Mouse (Mus musculus): ENCODE measurements around the gene Bcl2l12. TPM values are rescaled to one million over a fixed set of nuclear protein-coding genes. Genes with fewer than 3 reads are reported as not detected.

Gene Bcl2l12
- polyA plus RNA-seq, 1 experiment: 13.3 TPM

- Histone ChIP-seq H3K27me3 (ENCODE audit: control insufficient read depth, insufficient read depth, insufficient read length) (no peaks in the 10 kb centered on the region), H3ac (ENCODE audit: control insufficient read depth, insufficient read length) (no peak overlapping the region), H3K79me2 (ENCODE audit: control insufficient read depth, insufficient read depth) (peaks cover 46% of the 10 kb centered on the region), H3K4me3 (no peak overlapping the region), H3K36me3 (ENCODE audit: control insufficient read depth, insufficient read depth) (peaks cover 16% of the 10 kb centered on the region), H3K4me2 (ENCODE audit: low read depth) (no peak overlapping the region)
- TF ChIP-seq MAX (IDR thresholded peaks at IDR 0.05; ENCODE audit: low read depth): no peak
- TF ChIP-seq E2F4 (IDR thresholded peaks at IDR 0.05; ENCODE audit: insufficient read depth): no peak
- no peak for TF ChIP-seq USF1 (IDR thresholded peaks at IDR 0.05; ENCODE audit: low read depth)
- TF ChIP-seq POLR2AphosphoS2 (IDR thresholded peaks at IDR 0.05; ENCODE audit: insufficient read length, low read depth): no peak
- TF ChIP-seq SRF (IDR thresholded peaks at IDR 0.05; ENCODE audit: control insufficient read depth, insufficient read length, low read depth): no peak
- TF ChIP-seq POLR2A (IDR thresholded peaks at IDR 0.05; ENCODE audit: insufficient read length, low read depth): no peak
- TF ChIP-seq TCF3 (IDR thresholded peaks at IDR 0.05; ENCODE audit: insufficient read length, low read depth): no peak
- no peak for TF ChIP-seq MYOG (IDR thresholded peaks at IDR 0.05; ENCODE audit: control insufficient read depth in 1 of 3, insufficient read depth in 1 of 3, insufficient read length in 2 of 3, low read depth in 2 of 3)
- TF ChIP-seq TCF12 (IDR thresholded peaks at IDR 0.05; ENCODE audit: insufficient read depth, poor library complexity, severe bottlenecking): no peak
- no peak for TF ChIP-seq REST (IDR thresholded peaks at IDR 0.05; ENCODE audit: insufficient read depth, insufficient read length)
Measured at GRCm38 (mm10) chr7:45013366-45014095, 15.0 kb upstream of the Bcl2l12 start.

- no peak overlapping the region for H3K4me3 ChIP-seq
- TF ChIP-seq POLR2AphosphoS2 (IDR thresholded peaks at IDR 0.05; ENCODE audit: insufficient read length, low read depth): no peak
- TF ChIP-seq REST (IDR thresholded peaks at IDR 0.05; ENCODE audit: insufficient read depth, insufficient read length): no peak
- no peak for TF ChIP-seq POLR2A (IDR thresholded peaks at IDR 0.05; ENCODE audit: insufficient read length, low read depth)
- no peak for TF ChIP-seq TCF12 (IDR thresholded peaks at IDR 0.05; ENCODE audit: insufficient read depth, poor library complexity, severe bottlenecking)
- no peak for TF ChIP-seq TCF3 (IDR thresholded peaks at IDR 0.05; ENCODE audit: insufficient read length, low read depth)
- no peak for TF ChIP-seq USF1 (IDR thresholded peaks at IDR 0.05; ENCODE audit: low read depth)
- TF ChIP-seq CEBPB (IDR thresholded peaks at IDR 0.05; ENCODE audit: insufficient read depth, poor library complexity, severe bottlenecking): no peak
- no peak for TF ChIP-seq MYOG (IDR thresholded peaks at IDR 0.05; ENCODE audit: control insufficient read depth in 1 of 3, insufficient read depth in 1 of 3, insufficient read length in 2 of 3, low read depth in 2 of 3)
- TF ChIP-seq E2F4 (IDR thresholded peaks at IDR 0.05; ENCODE audit: insufficient read depth): no peak
- no peak for TF ChIP-seq MAX (IDR thresholded peaks at IDR 0.05; ENCODE audit: low read depth)
- TF ChIP-seq SRF (IDR thresholded peaks at IDR 0.05; ENCODE audit: control insufficient read depth, insufficient read length, low read depth): no peak
- TF ChIP-seq MYOD1 (IDR thresholded peaks at IDR 0.05; ENCODE audit: control insufficient read depth in 1 of 3, insufficient read length in 2 of 3, low read depth in 2 of 3): no peak
- no peak overlapping the region for H3ac ChIP-seq (ENCODE audit: control insufficient read depth, insufficient read length)
- no peak overlapping the region for H3K4me2 ChIP-seq (ENCODE audit: low read depth)
- peaks cover 40% of the 10 kb centered on the region for H3K79me2 ChIP-seq (ENCODE audit: control insufficient read depth, insufficient read depth)
- no peaks in the 10 kb centered on the region for H3K27me3 ChIP-seq (ENCODE audit: control insufficient read depth, insufficient read depth, insufficient read length)
- H3K36me3 ChIP-seq (ENCODE audit: control insufficient read depth, insufficient read depth): peaks cover 16% of the 10 kb centered on the region
Measured at GRCm38 (mm10) chr7:45012824-45013223, 14.3 kb upstream of the Bcl2l12 start.

GRCm38 (mm10) chr7:45012011-45012410 is 13.5 kb upstream of the Bcl2l12 start:
- Histone ChIP-seq H3K4me3 (no peak overlapping the region), H3K79me2 (ENCODE audit: control insufficient read depth, insufficient read depth) (peaks cover 40% of the 10 kb centered on the region), H3ac (ENCODE audit: control insufficient read depth, insufficient read length) (no peak overlapping the region), H3K27me3 (ENCODE audit: control insufficient read depth, insufficient read depth, insufficient read length) (no peaks in the 10 kb centered on the region), H3K36me3 (ENCODE audit: control insufficient read depth, insufficient read depth) (peaks cover 16% of the 10 kb centered on the region), H3K4me2 (ENCODE audit: low read depth) (no peak overlapping the region)
- TF ChIP-seq SRF (IDR thresholded peaks at IDR 0.05; ENCODE audit: control insufficient read depth, insufficient read length, low read depth) (no peak), REST (IDR thresholded peaks at IDR 0.05; ENCODE audit: insufficient read depth, insufficient read length) (no peak), MYOG (IDR thresholded peaks at IDR 0.05; ENCODE audit: control insufficient read depth in 1 of 3, insufficient read depth in 1 of 3, insufficient read length in 2 of 3, low read depth in 2 of 3) (no peak), MAX (IDR thresholded peaks at IDR 0.05; ENCODE audit: low read depth) (no peak), MYOD1 (IDR thresholded peaks at IDR 0.05; ENCODE audit: control insufficient read depth in 1 of 3, insufficient read length in 2 of 3, low read depth in 2 of 3) (no peak), POLR2AphosphoS2 (IDR thresholded peaks at IDR 0.05; ENCODE audit: insufficient read length, low read depth) (no peak), TCF12 (IDR thresholded peaks at IDR 0.05; ENCODE audit: insufficient read depth, poor library complexity, severe bottlenecking) (no peak), CEBPB (IDR thresholded peaks at IDR 0.05; ENCODE audit: insufficient read depth, poor library complexity, severe bottlenecking) (no peak), TCF3 (IDR thresholded peaks at IDR 0.05; ENCODE audit: insufficient read length, low read depth) (no peak), E2F4 (IDR thresholded peaks at IDR 0.05; ENCODE audit: insufficient read depth) (no peak), POLR2A (IDR thresholded peaks at IDR 0.05; ENCODE audit: insufficient read length, low read depth) (no peak), USF1 (IDR thresholded peaks at IDR 0.05; ENCODE audit: low read depth) (no peak)

GRCm38 (mm10) chr7:45008411-45008810 is 9.9 kb upstream of the Bcl2l12 start:
- Histone ChIP-seq H3K36me3 (ENCODE audit: control insufficient read depth, insufficient read depth) (peaks cover 16% of the 10 kb centered on the region), H3K79me2 (ENCODE audit: control insufficient read depth, insufficient read depth) (peaks cover 19% of the 10 kb centered on the region)

More at GRCm38 (mm10) chr7:45008411-45008810, 9.9 kb upstream of the Bcl2l12 start:
- Histone ChIP-seq H3K4me2 (ENCODE audit: low read depth) (no peak overlapping the region), H3ac (ENCODE audit: control insufficient read depth, insufficient read length) (no peak overlapping the region), H3K27me3 (ENCODE audit: control insufficient read depth, insufficient read depth, insufficient read length) (no peaks in the 10 kb centered on the region), H3K4me3 (no peak overlapping the region)
- no peak for TF ChIP-seq E2F4 (IDR thresholded peaks at IDR 0.05; ENCODE audit: insufficient read depth)
- no peak for TF ChIP-seq MAX (IDR thresholded peaks at IDR 0.05; ENCODE audit: low read depth)
- no peak for TF ChIP-seq USF1 (IDR thresholded peaks at IDR 0.05; ENCODE audit: low read depth)
- no peak for TF ChIP-seq MYOG (IDR thresholded peaks at IDR 0.05; ENCODE audit: control insufficient read depth in 1 of 3, insufficient read depth in 1 of 3, insufficient read length in 2 of 3, low read depth in 2 of 3)
- TF ChIP-seq SRF (IDR thresholded peaks at IDR 0.05; ENCODE audit: control insufficient read depth, insufficient read length, low read depth): no peak
- TF ChIP-seq REST (IDR thresholded peaks at IDR 0.05; ENCODE audit: insufficient read depth, insufficient read length): no peak
- TF ChIP-seq CEBPB (IDR thresholded peaks at IDR 0.05; ENCODE audit: insufficient read depth, poor library complexity, severe bottlenecking): no peak
- no peak for TF ChIP-seq MYOD1 (IDR thresholded peaks at IDR 0.05; ENCODE audit: control insufficient read depth in 1 of 3, insufficient read length in 2 of 3, low read depth in 2 of 3)
- TF ChIP-seq TCF12 (IDR thresholded peaks at IDR 0.05; ENCODE audit: insufficient read depth, poor library complexity, severe bottlenecking): no peak
- no peak for TF ChIP-seq TCF3 (IDR thresholded peaks at IDR 0.05; ENCODE audit: insufficient read length, low read depth)
- TF ChIP-seq POLR2A (IDR thresholded peaks at IDR 0.05; ENCODE audit: insufficient read length, low read depth): no peak
- TF ChIP-seq POLR2AphosphoS2 (IDR thresholded peaks at IDR 0.05; ENCODE audit: insufficient read length, low read depth): no peak
